Mouse (Mus musculus) hindbrain, embryonic 10.5 days (tissue): ENCODE results near the gene Gm45837. TPM values are rescaled to one million over a fixed set of nuclear protein-coding genes. Genes with fewer than 3 reads are reported as not detected.

Experiments
- microRNA counts: library from miRNA; unstranded; fragments of <30 nt; microRNA quantifications from one replicate; lab custom pipeline; 2017
- polyA plus RNA-seq: library from polyadenylated mRNA; unstranded; fragments of >200 nt; fragmentation: Nextera tagmentation; extraction: Ambion mirVana; gene quantifications from 2 replicates; pipeline ENCODE4 v1.2.1, GENCODE M21; 2016

The Gm45837 gene
- polyA plus RNA-seq, 1 experiment from 2014 or later: 1.3 TPM

MicroRNAs encoded within 50 kb of the gene (microRNA counts, 519-probe panel; counts per million panel counts)
- microRNA mmu-miR-139-3p (lab: Ali Mortazavi, UCI): 1,255 counts per million, percentile 77 among the panel's probes with 10 or more counts
- 1,255 counts per million, percentile 77 among the panel's probes with 10 or more counts for microRNA mmu-miR-139-5p (lab: Ali Mortazavi, UCI)

Other genes starting within 250 kb of the Gm45837 start
- gene Atg16l2, start 108.6 kb upstream of the Gm45837 start, polyA plus RNA-seq: 13.8 and 20.1 TPM in 2 replicates
- gene Stard10, start 93.8 kb upstream of the Gm45837 start, polyA plus RNA-seq: 9.8 and 10.4 TPM in 2 replicates
- gene Arap1, start 62.8 kb upstream of the Gm45837 start, polyA plus RNA-seq: 14.7 and 19.2 TPM in 2 replicates
- gene Pde2a, start 10.8 kb downstream of the Gm45837 start, polyA plus RNA-seq: 18.3 and 30.3 TPM in 2 replicates
- gene Art2b, start 174.7 kb downstream of the Gm45837 start, polyA plus RNA-seq: not detected in 2 replicates